Mouse (Mus musculus) layer of hippocampus, adult 18-20 months (tissue): Measurements from ENCODE around the gene Phyh. TPM values are rescaled to one million over a fixed set of nuclear protein-coding genes. Genes with fewer than 3 reads are reported as not detected.

ENCODE experiments used
- total RNA-seq, 2 experiments: library from RNA; stranded (reverse); gene quantifications; 2 replicates each; pipeline ENCODE4 v1.2.3; 2021

The Phyh gene
- total RNA-seq, 2 experiments from 2014 or later = 89.4 to 92.4 TPM

Other genes starting within 250 kb of the Phyh start
- gene Bend7, start 201.2 kb upstream of the Phyh start, total RNA-seq = 1 to 10 TPM; 1.6 to 1.9 TPM
- gene Sephs1, start 37.5 kb upstream of the Phyh start, total RNA-seq = 10 to 100 TPM; 18.5 to 20.2 TPM
- 1 to 10 TPM; 2.5 to 2.7 TPM for gene Ucma, start 57.1 kb downstream of the Phyh start, total RNA-seq
- gene Mcm10, start 93.8 kb downstream of the Phyh start, total RNA-seq = under 1 TPM; 0.35 to 0.91 TPM
- 10 to 100 TPM; 15.5 to 16.6 TPM for gene Optn, start 145.0 kb downstream of the Phyh start, total RNA-seq
- gene Ccdc3, start 218.8 kb downstream of the Phyh start, total RNA-seq = 10 to 100 TPM in 1 of 2 experiments, 1 to 10 TPM in 1; 8.6 to 11.2 TPM